Mouse (Mus musculus) ovary, postnatal 36 days (tissue): ENCODE results near the gene En2.
A peak's percentile ranks its signal among the peaks of the same experiment; 100 is the strongest.

Source experiments
- DNase-seq: peaks from one replicate; pipeline ENCODE4 v3.0.0; 2022; ENCODE audit warnings: low spot score, mixed read lengths

En2 gene

GRCm38 (mm10) chr5:28159891-28160470 lies 5.5 kb upstream of the En2 start:
- no peak for DNase-seq

- DNase-seq, result no peak
Measured at GRCm38 (mm10) chr5:28161383-28161937, 4.0 kb upstream of the En2 start.

GRCm38 (mm10) chr5:28161938-28162402 lies 3.5 kb upstream of the En2 start:
- DNase-seq, result no peak

GRCm38 (mm10) chr5:28163926-28164325 lies 1.6 kb upstream of the En2 start:
- no peak for DNase-seq

- DNase-seq, result peak; percentile 38
Measured at GRCm38 (mm10) chr5:28166256-28167231, 1.1 kb downstream of the En2 start.

GRCm38 (mm10) chr5:28167611-28168252 lies 2.2 kb downstream of the En2 start:
- DNase-seq, result peak; percentile 14

GRCm38 (mm10) chr5:28168253-28169165 lies 3.0 kb downstream of the En2 start:
- DNase-seq, result no peak

- DNase-seq, result no peak
Measured at GRCm38 (mm10) chr5:28169166-28169801, 3.8 kb downstream of the En2 start.

- no peak for DNase-seq
Measured at GRCm38 (mm10) chr5:28170081-28170480, 4.6 kb downstream of the En2 start.

- no peak for DNase-seq
Measured at GRCm38 (mm10) chr5:28170892-28171291, 5.4 kb downstream of the En2 start.

- DNase-seq, result no peak
Measured at GRCm38 (mm10) chr5:28171667-28172066, 6.2 kb downstream of the En2 start.

GRCm38 (mm10) chr5:28172261-28172920 lies 6.9 kb downstream of the En2 start:
- no peak for DNase-seq

GRCm38 (mm10) chr5:28172921-28173670 lies 7.6 kb downstream of the En2 start:
- DNase-seq, result no peak

GRCm38 (mm10) chr5:28173674-28174073 lies 8.2 kb downstream of the En2 start:
- DNase-seq, result no peak

- no peak for DNase-seq
Measured at GRCm38 (mm10) chr5:28174086-28174485, 8.6 kb downstream of the En2 start.

- no peak for DNase-seq
Measured at GRCm38 (mm10) chr5:28174876-28175569, 9.5 kb downstream of the En2 start.

GRCm38 (mm10) chr5:28175570-28175919 lies 10.1 kb downstream of the En2 start:
- no peak for DNase-seq

GRCm38 (mm10) chr5:28176023-28176422 lies 10.5 kb downstream of the En2 start:
- DNase-seq, result no peak

GRCm38 (mm10) chr5:28176585-28176984 lies 11.1 kb downstream of the En2 start:
- DNase-seq, result no peak
